Mouse (Mus musculus) forebrain, embryonic 12.5 days (tissue): ENCODE measurements at regions not wholly inside any gene's neighbourhood (a gene's known extent, or its start where the extent isn't known, plus 50 kb on each side); places are given as distances from the start of the nearest gene placed in this dataset.
"Not testable (repeated sequence)": the region's sequence is repeated elsewhere in the genome, so short reads cannot be mapped to it uniquely, and the experiment has no call there.

Experiments used
- ATAC-seq: fragments of 200-750 bp; cut with Nextera tagmentation; 2 replicates; pipeline ENCODE4 v1.8.0; 2017; ENCODE audit warnings: moderate TSS enrichment; ENCODE audit not compliant: low FRiP score
- H3K27ac ChIP-seq: fragments of 300-500 bp; sonication (generic); 2 replicates; pipeline ENCODE4 v1.5.1; 2016; ENCODE audit warnings: mild to moderate bottlenecking
- H3K27me3 ChIP-seq: fragments of 300-500 bp; sonication (generic); 2 replicates; pipeline ENCODE4 v1.6.1; 2016; ENCODE audit warnings: mild to moderate bottlenecking
- H3K36me3 ChIP-seq: fragments of 300-500 bp; sonication (generic); replicated peaks from 2 replicates; pipeline ENCODE4 v1.6.1; 2016; ENCODE audit warnings: mild to moderate bottlenecking
- H3K4me1 ChIP-seq: fragments of 300-500 bp; sonication (generic); 2 replicates; pipeline ENCODE4 v1.6.1; 2016
- H3K4me2 ChIP-seq: fragments of 300-500 bp; sonication (generic); 2 replicates; pipeline ENCODE4 v1.6.1; 2016; ENCODE audit warnings: mild to moderate bottlenecking, moderate library complexity
- H3K4me3 ChIP-seq: fragments of 300-500 bp; sonication (generic); replicated peaks from 2 replicates; pipeline ENCODE4 v1.5.1; 2016; ENCODE audit warnings: mild to moderate bottlenecking
- H3K9ac ChIP-seq: fragments of 300-500 bp; sonication (generic); 2 replicates; pipeline ENCODE4 v1.6.1; 2016; ENCODE audit warnings: mild to moderate bottlenecking
- H3K9me3 ChIP-seq: fragments of 300-500 bp; sonication (generic); 2 replicates; pipeline ENCODE4 v1.6.1; 2016
- WGBS: fragments of 180-500 bp; shearing (Covaris S2); methylation state at CpG from one replicate; pipeline ENCODE4 v1.1.7; 2016; 5-methylcytosine and 5-hydroxymethylcytosine counted together

DNA sequence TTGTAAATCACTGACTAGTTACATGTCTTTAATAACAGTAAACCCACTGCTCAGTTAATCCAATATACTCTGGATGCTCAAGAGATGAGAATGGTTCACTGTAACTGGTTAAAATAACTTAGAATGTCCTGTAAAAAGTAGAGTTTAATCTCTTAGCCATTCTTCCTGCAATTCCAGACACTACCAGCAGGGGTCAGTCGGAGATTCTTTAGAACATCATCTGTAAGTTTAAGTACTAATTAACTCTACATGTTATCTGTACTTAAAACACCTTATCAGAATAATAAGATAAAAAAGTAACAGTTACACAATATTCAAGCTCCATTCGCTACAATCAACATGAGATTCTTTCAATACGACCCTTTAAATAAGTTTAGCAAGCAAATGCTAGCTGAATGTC, 58.7 kb upstream of the Olig3 start:
- Histone ChIP-seq H3K4me2 (no peak overlapping the region), H3K27ac (no peak overlapping the region), H3K4me1 (no peaks in the 10 kb centered on the region), H3K9me3 (no peaks in the 10 kb centered on the region), H3K36me3 (no peaks in the 10 kb centered on the region), H3K9ac (no peak overlapping the region), H3K4me3 (no peak overlapping the region), H3K27me3 (0 out of 2 replicates have a peak, but pooled peaks cover 6% of the 10 kb centered on the region)
- 54% methylated on average over 3 of the region's 3 CpGs for WGBS
- no peak for ATAC-seq

DNA sequence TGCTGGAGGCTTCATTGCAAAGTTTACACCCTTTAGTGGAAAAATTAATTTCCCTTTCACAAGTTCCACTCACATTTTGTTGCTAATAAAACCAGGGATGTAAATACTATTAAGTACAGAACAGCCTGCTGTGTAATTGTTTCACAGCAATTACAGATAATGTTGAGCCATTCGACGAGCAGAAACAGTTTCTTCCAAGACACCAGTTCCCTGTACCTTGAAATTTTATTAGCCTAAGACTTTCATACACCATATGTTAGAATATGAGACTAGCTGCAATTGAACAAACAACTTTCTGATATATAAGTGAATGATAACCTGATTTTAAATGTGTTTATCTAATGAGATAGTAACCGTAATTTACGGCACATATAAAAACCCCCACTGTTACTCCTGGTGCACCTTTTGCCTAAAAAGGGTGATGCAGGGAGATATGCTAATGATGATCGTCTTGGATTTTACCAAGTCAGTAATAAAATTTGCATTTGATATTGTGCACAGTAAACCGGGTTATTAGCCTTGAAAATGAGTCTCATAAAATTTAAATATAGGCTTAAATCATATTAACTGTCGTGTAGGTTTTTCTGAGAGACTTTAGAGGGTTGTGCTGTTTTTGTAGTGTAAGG, 60.8 kb upstream of the Olig3 start:
- WGBS = 83% methylated on average over 7 of the region's 7 CpGs
- H3K36me3 ChIP-seq = no peaks in the 10 kb centered on the region
- H3K4me1 ChIP-seq = no peaks in the 10 kb centered on the region
- H3K4me2 ChIP-seq = no peak overlapping the region
- ATAC-seq = no peak
- no peak overlapping the region for H3K9ac ChIP-seq
- H3K9me3 ChIP-seq = no peaks in the 10 kb centered on the region
- H3K27me3 ChIP-seq = no peaks in the 10 kb centered on the region
- no peak overlapping the region for H3K4me3 ChIP-seq
- H3K27ac ChIP-seq = no peak overlapping the region

DNA sequence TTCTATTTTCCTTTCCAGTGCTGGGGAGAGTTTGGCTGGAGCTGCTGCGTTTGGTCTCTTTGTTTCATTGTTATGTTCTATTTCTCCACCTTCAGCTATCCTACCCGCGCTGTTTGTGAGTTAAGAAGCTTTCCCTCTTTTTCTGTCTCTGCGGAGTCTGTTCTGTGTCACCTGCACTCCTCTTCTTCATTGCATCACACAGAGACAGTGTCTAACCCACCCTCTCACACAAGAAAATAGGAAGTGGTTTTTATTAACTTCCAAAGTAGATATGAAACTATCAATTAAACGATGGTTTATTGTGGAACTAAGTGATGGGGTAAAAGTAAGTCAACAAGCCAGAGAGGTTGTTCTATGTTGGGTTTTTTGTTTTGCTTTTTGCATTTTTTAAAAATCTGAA, 64.9 kb upstream of the Olig3 start:
- WGBS = 67% methylated on average over 5 of the region's 5 CpGs
- Histone ChIP-seq H3K9ac (no peak overlapping the region), H3K4me3 (no peak overlapping the region), H3K4me2 (no peak overlapping the region), H3K36me3 (no peaks in the 10 kb centered on the region), H3K27ac (no peak overlapping the region), H3K27me3 (no peaks in the 10 kb centered on the region), H3K9me3 (no peaks in the 10 kb centered on the region), H3K4me1 (no peaks in the 10 kb centered on the region)
- ATAC-seq = no peak

DNA sequence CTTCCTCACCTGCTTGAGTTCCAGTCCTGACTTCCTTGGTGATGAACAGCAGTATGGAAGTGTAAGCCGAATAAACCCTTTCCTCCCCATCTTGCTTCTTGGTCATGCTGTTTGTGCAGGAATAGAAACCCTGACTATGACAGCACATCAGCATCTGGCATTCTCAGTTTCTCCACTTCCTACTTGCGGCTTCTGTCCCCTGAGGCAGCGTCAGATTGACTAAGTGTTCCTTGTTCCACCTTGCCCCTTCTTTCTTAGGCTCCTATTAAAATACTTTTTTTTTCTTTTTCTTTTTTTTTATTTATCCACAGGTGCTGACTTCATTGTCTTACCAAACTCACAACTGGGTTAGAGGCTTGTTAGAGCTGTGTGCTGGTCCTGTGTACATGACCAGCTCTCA, 65.3 kb upstream of the Olig3 start:
- not testable (repeated sequence) for H3K4me2 ChIP-seq, H3K27ac ChIP-seq, H3K4me3 ChIP-seq, H3K4me1 ChIP-seq, H3K9me3 ChIP-seq, H3K27me3 ChIP-seq, H3K9ac ChIP-seq, ATAC-seq, H3K36me3 ChIP-seq
- WGBS = 88% methylated on average over 3 of the region's 3 CpGs

DNA sequence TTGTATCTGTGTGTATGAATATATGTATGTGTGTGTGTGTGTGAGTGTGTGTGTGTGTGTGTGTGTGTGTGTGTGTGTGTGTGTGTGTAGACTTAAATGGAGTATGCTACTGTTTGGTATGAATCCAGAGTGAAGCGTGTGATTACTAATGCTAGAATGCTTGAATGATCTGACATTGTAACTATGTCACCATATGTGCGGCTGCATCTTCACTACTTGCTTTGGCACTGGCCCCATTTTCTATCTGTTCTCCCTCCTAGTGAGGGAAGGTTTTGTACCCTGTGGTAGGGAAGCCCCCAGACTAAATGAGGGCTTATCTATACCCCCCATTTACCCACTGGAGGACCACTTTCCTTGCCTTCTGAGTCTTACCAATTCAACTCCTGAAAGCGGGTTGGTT, 74.2 kb upstream of the Olig3 start:
- Histone ChIP-seq H3K4me3 (no peak overlapping the region), H3K4me2 (no peak overlapping the region)

DNA sequence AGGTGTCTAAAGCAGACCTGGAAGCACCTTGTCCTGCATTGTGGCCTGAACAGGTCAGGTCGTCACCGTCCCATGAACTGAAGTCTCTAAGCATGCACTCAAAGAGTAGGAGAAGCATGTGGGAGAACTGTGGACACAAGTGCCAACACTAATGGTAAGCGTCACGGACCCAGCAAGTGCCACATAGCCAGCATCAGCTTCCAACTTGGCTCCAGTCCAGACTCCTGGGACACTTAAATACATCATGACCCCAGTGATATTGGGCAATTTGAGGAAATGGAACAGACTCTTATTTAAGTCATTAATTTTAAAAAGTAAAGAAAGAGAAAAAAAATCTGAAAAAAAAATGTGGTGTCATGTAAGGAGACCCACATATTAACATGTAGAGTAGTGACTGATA, 75.3 kb upstream of the Olig3 start:
- Histone ChIP-seq H3K9me3 (no peaks in the 10 kb centered on the region), H3K9ac (no peak overlapping the region), H3K4me2 (no peak overlapping the region), H3K36me3 (no peaks in the 10 kb centered on the region), H3K27ac (no peak overlapping the region), H3K4me1 (peaks cover 13% of the 10 kb centered on the region), H3K27me3 (no peaks in the 10 kb centered on the region), H3K4me3 (no peak overlapping the region)
- WGBS = 91% methylated on average over 4 of the region's 4 CpGs
- no peak for ATAC-seq

More for the DNA sequence above, 74.2 kb upstream of the Olig3 start:
- no peaks in the 10 kb centered on the region for H3K9me3 ChIP-seq
- H3K27ac ChIP-seq = no peak overlapping the region
- peaks cover 10% of the 10 kb centered on the region for H3K4me1 ChIP-seq
- H3K9ac ChIP-seq = no peak overlapping the region
- ATAC-seq = no peak
- 74% methylated on average over 3 of the region's 3 CpGs for WGBS
- H3K36me3 ChIP-seq = no peaks in the 10 kb centered on the region
- no peaks in the 10 kb centered on the region for H3K27me3 ChIP-seq

DNA sequence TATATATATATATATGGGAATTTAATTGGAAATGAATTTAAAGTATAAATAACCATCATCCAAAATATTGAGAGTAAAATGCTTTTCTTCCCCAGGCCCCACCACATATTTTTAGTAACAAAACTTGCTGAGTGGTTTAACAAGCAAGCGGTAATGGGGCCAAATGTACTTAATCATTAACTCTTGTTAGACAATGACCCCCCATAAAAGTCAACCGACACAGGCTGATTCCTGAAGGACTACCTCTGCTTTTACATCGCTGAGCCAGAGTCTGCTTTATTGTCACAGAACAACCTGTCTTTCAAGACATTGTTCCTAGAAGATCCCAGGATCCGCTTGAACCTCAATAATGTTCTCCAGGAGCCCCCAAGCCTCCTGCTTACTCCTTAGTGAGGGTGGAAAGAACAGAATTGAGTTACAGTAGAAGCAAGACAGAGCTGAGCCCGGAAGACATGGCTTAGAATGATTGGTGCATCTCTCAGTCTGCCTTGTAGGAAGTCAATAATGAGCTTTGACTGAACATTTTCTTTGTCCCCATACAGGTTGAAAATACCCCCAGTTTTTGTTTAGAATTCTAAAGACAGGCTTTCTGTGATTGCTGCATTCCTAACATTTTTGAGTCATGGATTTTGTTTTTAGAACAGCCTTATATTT, 78.0 kb upstream of the Olig3 start:
- no peaks in the 10 kb centered on the region for H3K27me3 ChIP-seq
- H3K27ac ChIP-seq = no peak overlapping the region
- no peaks in the 10 kb centered on the region for H3K9me3 ChIP-seq
- no peak overlapping the region for H3K4me2 ChIP-seq
- no peaks in the 10 kb centered on the region for H3K36me3 ChIP-seq
- WGBS = 61% methylated on average over 5 of the region's 5 CpGs
- H3K4me3 ChIP-seq = no peak overlapping the region
- no peak for ATAC-seq
- H3K4me1 ChIP-seq = peaks cover 13% of the 10 kb centered on the region
- H3K9ac ChIP-seq = no peak overlapping the region

DNA sequence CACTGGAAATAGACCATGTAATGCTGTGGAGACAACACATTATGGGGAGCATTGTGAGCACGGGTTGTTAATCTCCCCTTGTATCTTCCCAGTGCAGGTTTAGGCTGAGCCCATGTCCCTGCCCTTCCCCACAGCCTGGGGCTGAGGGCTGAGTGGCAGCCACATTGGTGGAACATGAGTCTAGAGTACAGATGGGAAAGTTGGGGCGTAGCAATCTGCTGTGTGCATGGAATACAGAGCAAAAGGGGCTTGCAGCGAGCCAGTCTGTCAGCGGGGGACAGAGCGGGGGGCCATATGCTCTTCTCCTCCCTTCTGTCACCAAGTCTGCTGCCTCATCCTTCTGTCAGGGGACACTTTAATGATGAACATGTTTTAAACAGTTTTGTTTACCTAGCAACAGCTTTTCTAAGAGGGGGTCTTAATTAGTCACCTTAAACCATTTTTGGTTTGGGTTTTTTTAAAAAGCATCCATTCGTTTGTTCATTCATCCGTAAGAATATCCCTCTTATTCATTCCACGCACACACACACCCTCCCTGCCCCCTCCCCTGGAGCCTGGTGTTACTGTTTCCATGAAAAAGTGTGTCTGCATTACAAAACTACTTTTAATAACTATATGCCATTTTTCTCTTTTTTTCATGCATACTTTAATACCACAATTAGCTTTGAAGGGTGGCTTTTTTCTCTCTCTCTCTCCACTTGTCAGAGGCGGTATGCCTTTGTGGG, 79.1 kb upstream of the Olig3 start:
- H3K27me3 ChIP-seq = no peaks in the 10 kb centered on the region
- no peak overlapping the region for H3K9ac ChIP-seq
- no peaks in the 10 kb centered on the region for H3K36me3 ChIP-seq
- no peak overlapping the region for H3K4me3 ChIP-seq
- H3K27ac ChIP-seq = peak overlapping the region; percentile 54; the same call in 1 of the 2 replicates
- 23% methylated on average over 9 of the region's 9 CpGs for WGBS
- H3K4me2 ChIP-seq = no peak overlapping the region
- H3K4me1 ChIP-seq = peaks cover 11% of the 10 kb centered on the region
- peak; percentile 95 for ATAC-seq
- H3K9me3 ChIP-seq = no peaks in the 10 kb centered on the region

DNA sequence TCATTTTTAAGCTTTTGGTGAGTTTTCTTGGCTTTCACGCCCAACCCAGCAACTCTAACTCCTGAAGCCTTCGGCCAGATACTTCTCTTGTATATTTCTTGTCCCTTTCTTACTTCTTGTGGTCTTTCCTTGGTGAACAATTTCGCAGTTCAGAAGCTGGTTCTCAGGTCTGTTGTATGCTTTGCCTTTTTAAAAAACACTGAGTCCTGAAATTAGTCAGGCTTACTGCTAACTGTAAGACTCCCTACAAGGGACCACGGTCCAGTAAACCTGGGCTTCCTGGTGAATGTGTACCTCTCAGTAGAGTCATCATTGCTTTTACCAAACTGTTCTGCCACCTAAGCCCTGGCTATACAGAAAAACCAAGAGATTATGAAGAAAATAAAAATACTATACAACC, 81.3 kb upstream of the Olig3 start:
- Histone ChIP-seq H3K4me2 (no peak overlapping the region), H3K27me3 (no peaks in the 10 kb centered on the region), H3K36me3 (no peaks in the 10 kb centered on the region), H3K9me3 (no peaks in the 10 kb centered on the region), H3K4me1 (peaks cover 11% of the 10 kb centered on the region), H3K9ac (no peak overlapping the region), H3K4me3 (no peak overlapping the region), H3K27ac (no peak overlapping the region)
- ATAC-seq = no peak
- 89% methylated on average over 4 of the region's 4 CpGs for WGBS

DNA sequence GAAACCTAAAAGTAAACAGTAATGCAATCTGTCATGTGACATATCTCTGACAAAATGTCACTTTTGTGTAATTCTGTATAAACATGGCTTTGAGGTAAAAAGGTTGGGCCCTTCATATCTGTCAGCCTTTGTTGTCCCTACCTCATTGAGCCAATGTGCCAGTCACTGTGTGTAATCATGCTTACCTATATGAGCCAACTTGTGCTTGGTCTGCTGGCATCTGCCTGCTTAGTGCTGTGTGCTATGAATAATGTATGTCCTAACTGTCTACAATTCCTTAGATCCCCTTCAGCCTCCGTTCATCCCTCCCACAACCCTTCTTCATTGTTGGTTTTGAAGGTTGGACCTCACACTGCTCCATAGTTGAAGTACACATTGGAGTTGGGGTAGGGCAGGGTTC, 86.9 kb upstream of the Olig3 start:
- H3K9me3 ChIP-seq = no peaks in the 10 kb centered on the region
- 57% methylated on average over 1 of the region's 1 CpGs for WGBS
- no peak for ATAC-seq

DNA sequence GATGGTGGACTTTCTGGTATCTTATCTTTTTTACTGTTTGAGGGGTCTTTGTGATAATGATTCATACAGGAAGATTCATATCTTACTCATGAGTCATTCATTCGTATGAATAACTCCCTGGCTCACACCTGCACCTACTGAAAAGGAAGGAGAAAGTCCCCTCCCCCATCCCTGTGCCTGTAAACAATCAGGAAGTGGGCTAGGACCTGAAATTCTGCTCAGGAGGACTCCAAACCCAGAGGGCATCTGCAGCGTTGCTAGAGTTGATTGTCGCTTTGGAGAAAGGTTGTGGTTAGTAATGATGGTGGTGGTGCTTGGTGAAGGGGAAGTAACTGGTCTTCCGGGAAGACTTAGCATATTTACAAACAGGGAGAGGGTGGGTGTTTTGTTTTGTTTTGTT, 88.3 kb upstream of the Olig3 start:
- Histone ChIP-seq H3K4me1 (no peaks in the 10 kb centered on the region), H3K27me3 (no peaks in the 10 kb centered on the region), H3K4me2 (no peak overlapping the region), H3K4me3 (no peak overlapping the region), H3K9me3 (no peaks in the 10 kb centered on the region), H3K9ac (no peak overlapping the region), H3K27ac (no peak overlapping the region), H3K36me3 (no peaks in the 10 kb centered on the region)
- ATAC-seq = no peak
- WGBS = 81% methylated on average over 4 of the region's 4 CpGs

More for the DNA sequence above, 86.9 kb upstream of the Olig3 start:
- no peak overlapping the region for H3K9ac ChIP-seq
- H3K4me3 ChIP-seq = no peak overlapping the region
- H3K27me3 ChIP-seq = no peaks in the 10 kb centered on the region
- no peaks in the 10 kb centered on the region for H3K4me1 ChIP-seq
- H3K27ac ChIP-seq = no peak overlapping the region
- H3K36me3 ChIP-seq = no peaks in the 10 kb centered on the region
- H3K4me2 ChIP-seq = no peak overlapping the region

DNA sequence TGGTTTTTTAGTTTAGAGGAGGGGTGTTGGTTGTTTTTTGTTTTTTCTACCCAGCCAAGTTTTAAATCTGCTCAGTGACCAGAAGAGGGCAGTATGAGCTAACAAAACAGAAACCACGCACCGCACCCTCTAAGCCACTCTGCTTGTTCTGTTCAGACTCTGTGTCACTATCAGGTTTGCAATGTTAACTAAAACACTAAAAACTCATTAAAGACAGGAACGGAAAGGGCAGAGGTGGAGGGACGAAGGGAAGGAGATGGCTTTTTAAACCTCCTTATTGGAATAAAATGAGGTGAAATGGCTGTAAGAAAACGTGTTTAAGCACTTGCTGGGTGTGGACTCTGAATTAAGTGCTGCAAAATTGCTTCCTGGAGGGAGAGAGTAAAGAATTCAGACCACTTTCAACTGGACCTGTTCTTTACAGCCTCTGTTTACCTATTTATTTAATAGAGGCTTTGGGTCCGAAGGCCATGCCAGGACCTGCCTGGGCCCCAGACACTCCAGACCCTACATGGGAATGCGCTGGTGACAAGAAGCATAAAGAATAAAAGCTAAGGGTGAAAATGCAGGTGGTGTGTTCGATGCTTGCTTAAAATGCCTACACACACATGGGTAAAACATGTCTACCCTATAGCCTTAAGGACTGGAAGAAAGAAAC, 116.1 kb upstream of the Olig3 start:
- Histone ChIP-seq H3K36me3 (no peaks in the 10 kb centered on the region), H3K9ac (no peak overlapping the region), H3K9me3 (no peaks in the 10 kb centered on the region), H3K4me3 (no peak overlapping the region), H3K27me3 (no peaks in the 10 kb centered on the region; the same call in 1 of the 2 replicates), H3K27ac (no peak overlapping the region), H3K4me2 (no peak overlapping the region), H3K4me1 (no peaks in the 10 kb centered on the region)
- peak; percentile 73; the same call in 1 of the 2 replicates for ATAC-seq
- 40% methylated on average over 8 of the region's 8 CpGs for WGBS
